ENCODE assay signal across 22 mouse cellular contexts in genomic region chr9:108017127-108017526, GRCm38 (mm10). TPM values are rescaled to one million over a fixed set of nuclear protein-coding genes. Genes with fewer than 3 reads are reported as not detected.
"Had no signal": no experiment of that assay in that cellular context is flagged by ENCODE, and none has a peak within 500 bp of the region (broad histone marks: within the 10 kb centered on the region; RNA-seq: fewer than 3 reads in every experiment).

No protein-coding gene starts in this region.

- H3K27ac ChIP-seq: limb, embryonic 12.5 days; limb, embryonic 15.5 days; liver, embryonic 14.5 days; macrophage; midbrain, embryonic 12.5 days; midbrain, embryonic 15.5 days; neural tube, embryonic 13.5 days had no signal

- DNase-seq: kidney, adult 18-20 months; kidney, adult 9 months; kidney, postnatal 14 days; kidney, postnatal 4 days; liver, postnatal 0 days; lung, embryonic 14.5 days; retina, postnatal 1 day; right cerebral cortex, postnatal 25 days; thymus, adult 2 months; thymus, postnatal 14 days; thymus, postnatal 4 days had no signal

- H3K4me3 ChIP-seq: limb, embryonic 12.5 days; limb, embryonic 15.5 days; midbrain, embryonic 12.5 days; midbrain, embryonic 15.5 days; myocyte; neural tube, embryonic 13.5 days had no signal

RNA-seq across cellular contexts. Expression of gene Gm20662, which starts 21.0 kb away (rescaled TPM):
- total RNA-seq: megakaryocyte, adult 5-6 weeks had no signal

RNA-seq across cellular contexts. Expression of gene Cdhr4, which starts 24.8 kb away (rescaled TPM):
- total RNA-seq: monocyte, adult 5-6 weeks; neutrophil, adult 5-6 weeks had no signal
